Mouse (Mus musculus) frontal cortex, postnatal 10 days (tissue): ENCODE measurements at regions not wholly inside any gene's neighbourhood (a gene's known extent, or its start where the extent isn't known, plus 50 kb on each side); places are given as distances from the start of the nearest gene placed in this dataset.

Experiments used
- DNase-seq, 2 experiments: peaks; one replicate each; pipeline ENCODE4 v3.0.0; 2022; ENCODE audit warnings: low spot score in 2 of 2, mixed read lengths in 1 of 2

GRCm38 (mm10) chr5:127129495-127129894 lies 112.1 kb upstream of the Tmem132c start:
- no peak for DNase-seq

GRCm38 (mm10) chr5:127134441-127134840 lies 107.2 kb upstream of the Tmem132c start:
- DNase-seq, result no peak

- no peak for DNase-seq
Observed at GRCm38 (mm10) chr5:127140651-127141050, 101.0 kb upstream of the Tmem132c start.

- DNase-seq, result no peak
Observed at GRCm38 (mm10) chr5:127160292-127160691, 81.3 kb upstream of the Tmem132c start.

GRCm38 (mm10) chr5:127163376-127163775 lies 78.2 kb upstream of the Tmem132c start:
- DNase-seq, result peak in 1 of 2 experiments; percentile 12

GRCm38 (mm10) chr5:127189021-127189420 lies 52.6 kb upstream of the Tmem132c start:
- DNase-seq, result no peak
